Mouse (Mus musculus) kidney, adult 2 months (tissue): ENCODE measurements at regions not wholly inside any gene's neighbourhood (a gene's known extent, or its start where the extent isn't known, plus 50 kb on each side); places are given as distances from the start of the nearest gene placed in this dataset.

Experiments used
- CTCF ChIP-seq: fragments of 200-500 bp; conservative IDR thresholded peaks from 2 replicates; pipeline ENCODE4 v1.5.1; 2011; ENCODE audit warnings: low read depth, mild to moderate bottlenecking, control low read depth, low read length, moderate library complexity, mixed read lengths; ENCODE audit not compliant: insufficient read depth, insufficient read length
- POLR2A ChIP-seq: fragments of 200-500 bp; IDR thresholded peaks from one replicate; pipeline ENCODE4 v1.6.1; 2011; ENCODE audit warnings: low read depth, low read length, control low read depth

GRCm38 (mm10) chr16:51002876-51003275, 411.9 kb upstream of the Ccdc54 start:
- TF ChIP-seq POLR2A (no peak), CTCF (no peak)
